In the genomic region with DNA sequence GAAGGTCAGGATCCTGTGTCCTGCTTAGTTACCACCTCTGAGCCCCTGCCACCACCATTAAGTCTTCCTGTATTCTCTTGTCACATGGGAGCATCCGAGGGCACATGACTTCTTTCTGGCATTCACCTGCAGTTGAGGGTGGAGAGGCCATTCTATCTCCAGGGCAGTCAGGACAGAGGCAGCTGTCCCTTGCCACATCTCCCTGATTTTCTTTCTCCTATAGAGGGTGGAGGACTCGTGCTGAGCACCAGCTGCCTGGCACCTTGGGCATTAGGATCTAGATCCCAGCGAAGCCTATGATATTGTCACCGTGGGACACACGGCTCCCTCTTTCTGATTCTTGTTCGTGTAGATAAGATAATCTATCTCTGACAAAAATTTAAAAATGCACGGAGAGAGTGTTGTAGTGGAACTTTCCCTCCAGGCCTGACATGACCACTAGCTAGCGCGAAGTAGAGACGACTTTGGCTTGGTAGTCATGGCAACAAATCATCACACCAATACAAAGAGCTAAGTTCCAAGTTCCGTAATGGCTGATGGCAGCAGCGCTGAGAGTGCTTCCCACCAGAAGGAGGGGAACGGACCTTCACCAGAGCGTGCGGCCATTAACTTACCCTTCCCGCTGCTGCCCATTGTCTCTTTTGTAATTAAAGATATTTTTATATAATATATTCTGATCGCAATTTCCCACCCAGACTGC, we compare ENCODE assay signal across 12 mouse cellular contexts.
DNase-seq lines count a peak whose midpoint lies in the region; ATAC-seq and TF ChIP-seq lines count a peak whose summit lies in the region.
"Had no signal": no experiment of that assay in that cellular context is flagged by ENCODE, and none has a peak within 500 bp of the region (broad histone marks: within the 10 kb centered on the region; RNA-seq: fewer than 3 reads in every experiment).

No protein-coding gene starts in this region.

- no peak overlapping the region for H3K4me3 ChIP-seq in forebrain, postnatal 0 days (ENCODE audit: low read depth, low read length)
- H3K4me3 ChIP-seq in midbrain, embryonic 11.5 days (ENCODE audit: low read depth, low read length): no peak overlapping the region

- H3K4me1 ChIP-seq in forebrain, postnatal 0 days (ENCODE audit: insufficient read depth): no peaks in the 10 kb centered on the region
- no peaks in the 10 kb centered on the region for H3K4me1 ChIP-seq in midbrain, embryonic 11.5 days (ENCODE audit: control insufficient read depth, insufficient read depth, low read length)

- H3K36me3 ChIP-seq in forebrain, postnatal 0 days (ENCODE audit: insufficient read depth): no peaks in the 10 kb centered on the region
- no peaks in the 10 kb centered on the region for H3K36me3 ChIP-seq in midbrain, embryonic 11.5 days (ENCODE audit: control insufficient read depth, insufficient read depth, low read length)

- TF ChIP-seq CTCF in forebrain, postnatal 0 days (IDR thresholded peaks at IDR 0.05; ENCODE audit: low read depth): no peak

- no peak overlapping the region for H3K9ac ChIP-seq in forebrain, postnatal 0 days
- H3K9ac ChIP-seq in midbrain, embryonic 11.5 days (ENCODE audit: low read length): no peak overlapping the region

- WGBS in forebrain, postnatal 0 days: 53% methylated on average over 17 of the region's 17 CpGs
- 58% methylated on average over 17 of the region's 17 CpGs for WGBS in midbrain, embryonic 11.5 days

- DNase-seq in layer of hippocampus, adult 18-20 months (ENCODE audit: low spot score in 2 of 2): peak; percentile 26 to 42
- no peak for DNase-seq in layer of hippocampus, postnatal 25 days (ENCODE audit: extremely low spot score in 1 of 2, low spot score in 1 of 2)
- DNase-seq in brain, adult 2 months (ENCODE audit: low read depth, low spot score): peak; percentile 65
- DNase-seq in forebrain, postnatal 0 days: peak; percentile 58
- peak; percentile 87 for DNase-seq in midbrain, embryonic 11.5 days (ENCODE audit: low spot score, missing footprints)
- DNase-seq in kidney, adult 11 months: no peak
- no peak for DNase-seq in cerebellum, postnatal 4 days (ENCODE audit: low spot score in 2 of 2)
- no peak for DNase-seq in thymus, postnatal 14 days
- DNase-seq: heart, adult 18-20 months; lung, adult 18-20 months; thymus, adult 2 months had no signal

- H3K27ac ChIP-seq in forebrain, postnatal 0 days (ENCODE audit: low read depth, low read length): no peak overlapping the region
- no peak overlapping the region for H3K27ac ChIP-seq in midbrain, embryonic 11.5 days (ENCODE audit: low read depth, low read length)

- H3K9me3 ChIP-seq in forebrain, postnatal 0 days (ENCODE audit: low read length): no peaks in the 10 kb centered on the region
- no peaks in the 10 kb centered on the region for H3K9me3 ChIP-seq in midbrain, embryonic 11.5 days (ENCODE audit: control insufficient read depth, low read length)

- H3K27me3 ChIP-seq in forebrain, postnatal 0 days (ENCODE audit: insufficient read depth, low read length): no peaks in the 10 kb centered on the region
- H3K27me3 ChIP-seq in midbrain, embryonic 11.5 days (ENCODE audit: control insufficient read depth, insufficient read depth, low read length): no peaks in the 10 kb centered on the region

- H3K4me2 ChIP-seq in forebrain, postnatal 0 days (ENCODE audit: low read depth): peak overlapping the region; percentile 37
- H3K4me2 ChIP-seq in midbrain, embryonic 11.5 days: no peak overlapping the region

- peak; percentile 74 for ATAC-seq in forebrain, postnatal 0 days
- peak; percentile 64; the same call in 1 of the 2 replicates for ATAC-seq in midbrain, embryonic 11.5 days (ENCODE audit: low FRiP score)
- ATAC-seq: inflammation-experienced regulatory T-cells, adult 6 months had no signal

Comparison
In these comparisons a context has a peak if more than half of its experiments do, and no peak if none do; other contexts are left out.
1. DNase-seq: peak in layer of hippocampus, adult 18-20 months (2 of 2), brain, adult 2 months (single experiment), forebrain, postnatal 0 days (single experiment) and midbrain, embryonic 11.5 days (single experiment); none in layer of hippocampus, postnatal 25 days (0 of 2), kidney, adult 11 months (single experiment), cerebellum, postnatal 4 days (0 of 2) and thymus, postnatal 14 days (single experiment).